Mouse (Mus musculus) G1E-ER4 (cell line): Measurements from ENCODE around the gene Gbe1. TPM values are rescaled to one million over a fixed set of nuclear protein-coding genes. Genes with fewer than 3 reads are reported as not detected.

ENCODE experiments used
- GATA1 ChIP-seq: IDR thresholded peaks from one replicate; pipeline ENCODE4 v1.8.0; 2012; ENCODE audit warnings: low read length, inconsistent platforms
- polyA plus RNA-seq: library from polyadenylated mRNA; stranded (reverse); fragments of >175 nt; gene quantifications from 2 replicates; pipeline ENCODE4 v1.2.3, GENCODE M21; 2012

The Gbe1 gene
- polyA plus RNA-seq, 1 experiment: 11.0 TPM

GRCm38 (mm10) chr16:70480494-70480893, 166.7 kb downstream of the Gbe1 start:
- no peak for TF ChIP-seq GATA1

GRCm38 (mm10) chr16:70506457-70506856, 192.7 kb downstream of the Gbe1 start:
- no peak for TF ChIP-seq GATA1

GRCm38 (mm10) chr16:70510938-70511337, 197.2 kb downstream of the Gbe1 start:
- no peak for TF ChIP-seq GATA1

GRCm38 (mm10) chr16:70522861-70523260, 209.1 kb downstream of the Gbe1 start:
- TF ChIP-seq GATA1: no peak

- TF ChIP-seq GATA1: no peak
These were observed 209.8 kb downstream of the Gbe1 start for GRCm38 (mm10) chr16:70523566-70523965.

GRCm38 (mm10) chr16:70524273-70524672, 210.5 kb downstream of the Gbe1 start:
- no peak for TF ChIP-seq GATA1

- no peak for TF ChIP-seq GATA1
These were observed 213.5 kb downstream of the Gbe1 start for GRCm38 (mm10) chr16:70527224-70527623.

- TF ChIP-seq GATA1: no peak
These were observed 221.5 kb downstream of the Gbe1 start for GRCm38 (mm10) chr16:70535224-70535623.

GRCm38 (mm10) chr16:70550835-70551234, 237.1 kb downstream of the Gbe1 start:
- no peak for TF ChIP-seq GATA1

GRCm38 (mm10) chr16:70561635-70562348, 248.0 kb downstream of the Gbe1 start:
- TF ChIP-seq GATA1: no peak

GRCm38 (mm10) chr16:70562574-70562973, 248.8 kb downstream of the Gbe1 start:
- TF ChIP-seq GATA1: no peak

GRCm38 (mm10) chr16:70563456-70563855, 249.7 kb downstream of the Gbe1 start:
- no peak for TF ChIP-seq GATA1

- no peak for TF ChIP-seq GATA1
These were observed 254.9 kb downstream of the Gbe1 start for GRCm38 (mm10) chr16:70568341-70569265.

- TF ChIP-seq GATA1: no peak
These were observed 272.2 kb downstream of the Gbe1 start for GRCm38 (mm10) chr16:70585964-70586363.

GRCm38 (mm10) chr16:70602326-70602725, 288.6 kb downstream of the Gbe1 start:
- no peak for TF ChIP-seq GATA1

- no peak for TF ChIP-seq GATA1
These were observed 294.6 kb downstream of the Gbe1 start for GRCm38 (mm10) chr16:70608358-70608757.
